Mouse (Mus musculus): Measurements from ENCODE around the gene Fgr.

DNA sequence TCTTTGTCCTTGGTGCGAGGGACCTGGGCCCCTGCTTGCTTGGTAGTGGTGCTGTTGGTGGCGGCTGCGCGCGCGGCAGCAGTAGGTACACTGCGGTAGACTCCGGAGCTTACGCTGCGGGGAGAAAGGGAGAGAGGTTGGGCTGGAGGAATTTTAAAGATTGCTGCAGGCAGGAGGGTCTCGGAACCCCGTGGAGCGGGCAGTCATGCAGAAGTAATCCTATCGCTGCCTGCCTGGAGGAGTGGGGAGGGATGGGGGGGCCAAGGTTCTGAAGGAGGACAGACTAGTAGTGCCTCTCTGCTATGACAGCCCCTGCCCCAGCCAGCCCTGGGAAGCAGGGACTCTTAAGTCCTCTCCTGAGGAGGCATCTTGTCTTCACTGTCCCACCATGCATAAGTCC, 48.3 kb downstream of the Fgr start:
- TF ChIP-seq CTCF (IDR thresholded peaks at IDR 0.05; ENCODE audit: borderline replicate concordance, control insufficient read depth, extremely low read depth, insufficient read depth, low read length, poor library complexity) (no peak), POLR2A (IDR thresholded peaks at IDR 0.05; ENCODE audit: control insufficient read depth, extremely low read depth, insufficient read depth, low read length, poor library complexity) (no peak)

Measured in thymus, adult 2 months (tissue).